Mouse (Mus musculus): ENCODE data around the gene Pex26. TPM values are rescaled to one million over a fixed set of nuclear protein-coding genes. Genes with fewer than 3 reads are reported as not detected.

Pex26 gene
- polyA plus RNA-seq, 1 experiment from 2014 or later: 8.5 TPM

GRCm38 (mm10) chr6:121215336-121215735 is 31.9 kb downstream of the Pex26 start:
- Histone ChIP-seq H3K27ac (replicated peaks) (no peak overlapping the region), H3K9me3 (replicated peaks) (no peaks in the 10 kb centered on the region), H3K36me3 (no peaks in the 10 kb centered on the region), H3K4me1 (peaks cover 16% of the 10 kb centered on the region), H3K4me3 (no peak overlapping the region), H3K27me3 (ENCODE audit: low read depth, poor library complexity, severe bottlenecking) (peaks cover 38% of the 10 kb centered on the region)
- WGBS: 84% methylated on average over 5 of the region's 5 CpGs
- DNase-seq (ENCODE audit: low spot score): no peak

GRCm38 (mm10) chr6:121215896-121216295 is 32.4 kb downstream of the Pex26 start:
- no peak for DNase-seq (ENCODE audit: low spot score)
- Histone ChIP-seq H3K4me3 (no peak overlapping the region), H3K27me3 (ENCODE audit: low read depth, poor library complexity, severe bottlenecking) (peaks cover 32% of the 10 kb centered on the region), H3K9me3 (replicated peaks) (no peaks in the 10 kb centered on the region), H3K36me3 (no peaks in the 10 kb centered on the region), H3K4me1 (peaks cover 10% of the 10 kb centered on the region), H3K27ac (replicated peaks) (no peak overlapping the region)
- WGBS: 89% methylated on average over 6 of the region's 6 CpGs

GRCm38 (mm10) chr6:121216589-121217255 is 33.3 kb downstream of the Pex26 start:
- H3K9me3 ChIP-seq (replicated peaks): no peaks in the 10 kb centered on the region
- DNase-seq (ENCODE audit: low spot score): no peak
- H3K27ac ChIP-seq (replicated peaks): no peak overlapping the region
- 88% methylated on average over 5 of the region's 5 CpGs for WGBS
- peaks cover 24% of the 10 kb centered on the region for H3K27me3 ChIP-seq (ENCODE audit: low read depth, poor library complexity, severe bottlenecking)
- no peaks in the 10 kb centered on the region for H3K36me3 ChIP-seq
- H3K4me1 ChIP-seq: peaks cover 2% of the 10 kb centered on the region
- no peak overlapping the region for H3K4me3 ChIP-seq

GRCm38 (mm10) chr6:121218002-121218401 is 34.5 kb downstream of the Pex26 start:
- WGBS: 95% methylated on average over 7 of the region's 7 CpGs
- Histone ChIP-seq H3K27me3 (ENCODE audit: low read depth, poor library complexity, severe bottlenecking) (0 out of 2 replicates have a peak, but pooled peaks cover 11% of the 10 kb centered on the region), H3K27ac (replicated peaks) (no peak overlapping the region), H3K9me3 (replicated peaks) (no peaks in the 10 kb centered on the region), H3K4me3 (no peak overlapping the region), H3K36me3 (no peaks in the 10 kb centered on the region), H3K4me1 (no peaks in the 10 kb centered on the region)
- no peak for DNase-seq (ENCODE audit: low spot score)

GRCm38 (mm10) chr6:121219406-121219805 is 35.9 kb downstream of the Pex26 start:
- Histone ChIP-seq H3K4me3 (no peak overlapping the region), H3K27ac (replicated peaks) (no peak overlapping the region), H3K4me1 (no peaks in the 10 kb centered on the region), H3K27me3 (ENCODE audit: low read depth, poor library complexity, severe bottlenecking) (no peaks in the 10 kb centered on the region), H3K9me3 (replicated peaks) (no peaks in the 10 kb centered on the region), H3K36me3 (no peaks in the 10 kb centered on the region)
- WGBS: 82% methylated on average over 4 of the region's 4 CpGs
- no peak for DNase-seq (ENCODE audit: low spot score)

GRCm38 (mm10) chr6:121220181-121220580 is 36.7 kb downstream of the Pex26 start:
- no peak overlapping the region for H3K4me3 ChIP-seq
- no peak overlapping the region for H3K27ac ChIP-seq (replicated peaks)
- H3K36me3 ChIP-seq: no peaks in the 10 kb centered on the region
- 91% methylated on average over 10 of the region's 10 CpGs for WGBS
- no peaks in the 10 kb centered on the region for H3K9me3 ChIP-seq (replicated peaks)
- H3K27me3 ChIP-seq (ENCODE audit: low read depth, poor library complexity, severe bottlenecking): no peaks in the 10 kb centered on the region
- H3K4me1 ChIP-seq: no peaks in the 10 kb centered on the region
- DNase-seq (ENCODE audit: low spot score): no peak

- Histone ChIP-seq H3K9me3 (replicated peaks) (no peaks in the 10 kb centered on the region), H3K36me3 (no peaks in the 10 kb centered on the region), H3K27me3 (ENCODE audit: low read depth, poor library complexity, severe bottlenecking) (no peaks in the 10 kb centered on the region), H3K27ac (replicated peaks) (no peak overlapping the region), H3K4me3 (no peak overlapping the region), H3K4me1 (no peaks in the 10 kb centered on the region)
- WGBS: 92% methylated on average over 8 of the region's 8 CpGs
- no peak for DNase-seq (ENCODE audit: low spot score)
Observed at GRCm38 (mm10) chr6:121221876-121222597, 38.6 kb downstream of the Pex26 start.

GRCm38 (mm10) chr6:121223001-121223400 is 39.5 kb downstream of the Pex26 start:
- H3K27me3 ChIP-seq (ENCODE audit: low read depth, poor library complexity, severe bottlenecking): no peaks in the 10 kb centered on the region
- DNase-seq (ENCODE audit: low spot score): no peak
- WGBS: 95% methylated on average over 14 of the region's 14 CpGs
- H3K27ac ChIP-seq (replicated peaks): no peak overlapping the region
- H3K4me3 ChIP-seq: no peak overlapping the region
- H3K4me1 ChIP-seq: no peaks in the 10 kb centered on the region
- H3K36me3 ChIP-seq: no peaks in the 10 kb centered on the region
- H3K9me3 ChIP-seq (replicated peaks): no peaks in the 10 kb centered on the region

GRCm38 (mm10) chr6:121224067-121224466 is 40.6 kb downstream of the Pex26 start:
- no peak overlapping the region for H3K4me3 ChIP-seq
- H3K36me3 ChIP-seq: no peaks in the 10 kb centered on the region
- no peaks in the 10 kb centered on the region for H3K4me1 ChIP-seq
- no peak for DNase-seq (ENCODE audit: low spot score)
- H3K27ac ChIP-seq (replicated peaks): no peak overlapping the region
- WGBS: 77% methylated on average over 5 of the region's 5 CpGs
- no peaks in the 10 kb centered on the region for H3K27me3 ChIP-seq (ENCODE audit: low read depth, poor library complexity, severe bottlenecking)
- H3K9me3 ChIP-seq (replicated peaks): no peaks in the 10 kb centered on the region

GRCm38 (mm10) chr6:121224993-121225392 is 41.5 kb downstream of the Pex26 start:
- Histone ChIP-seq H3K4me3 (no peak overlapping the region), H3K36me3 (no peaks in the 10 kb centered on the region), H3K9me3 (replicated peaks) (no peaks in the 10 kb centered on the region), H3K27me3 (ENCODE audit: low read depth, poor library complexity, severe bottlenecking) (no peaks in the 10 kb centered on the region), H3K27ac (replicated peaks) (no peak overlapping the region), H3K4me1 (no peaks in the 10 kb centered on the region)
- DNase-seq (ENCODE audit: low spot score): no peak
- 40% methylated on average over 6 of the region's 6 CpGs for WGBS

- Histone ChIP-seq H3K36me3 (no peaks in the 10 kb centered on the region), H3K27me3 (ENCODE audit: low read depth, poor library complexity, severe bottlenecking) (no peaks in the 10 kb centered on the region), H3K9me3 (replicated peaks) (no peaks in the 10 kb centered on the region), H3K4me1 (no peaks in the 10 kb centered on the region), H3K4me3 (no peak overlapping the region), H3K27ac (replicated peaks) (no peak overlapping the region)
- 75% methylated on average over 4 of the region's 4 CpGs for WGBS
- DNase-seq (ENCODE audit: low spot score): no peak
Observed at GRCm38 (mm10) chr6:121226043-121226442, 42.6 kb downstream of the Pex26 start.

- WGBS: 90% methylated on average over 2 of the region's 2 CpGs
- no peaks in the 10 kb centered on the region for H3K4me1 ChIP-seq
- H3K9me3 ChIP-seq (replicated peaks): no peaks in the 10 kb centered on the region
- no peak overlapping the region for H3K27ac ChIP-seq (replicated peaks)
- DNase-seq (ENCODE audit: low spot score): no peak
- no peaks in the 10 kb centered on the region for H3K27me3 ChIP-seq (ENCODE audit: low read depth, poor library complexity, severe bottlenecking)
- H3K4me3 ChIP-seq: no peak overlapping the region
- no peaks in the 10 kb centered on the region for H3K36me3 ChIP-seq
Observed at GRCm38 (mm10) chr6:121226744-121227143, 43.3 kb downstream of the Pex26 start.

GRCm38 (mm10) chr6:121228421-121228820 is 45.0 kb downstream of the Pex26 start:
- no peak overlapping the region for H3K27ac ChIP-seq (replicated peaks)
- no peaks in the 10 kb centered on the region for H3K36me3 ChIP-seq
- no peak overlapping the region for H3K4me3 ChIP-seq
- 78% methylated on average over 8 of the region's 8 CpGs for WGBS
- H3K9me3 ChIP-seq (replicated peaks): no peaks in the 10 kb centered on the region
- H3K4me1 ChIP-seq: no peaks in the 10 kb centered on the region
- DNase-seq (ENCODE audit: low spot score): no peak
- no peaks in the 10 kb centered on the region for H3K27me3 ChIP-seq (ENCODE audit: low read depth, poor library complexity, severe bottlenecking)
